Mouse (Mus musculus): ENCODE data around the gene Cacna1h.

DNA sequence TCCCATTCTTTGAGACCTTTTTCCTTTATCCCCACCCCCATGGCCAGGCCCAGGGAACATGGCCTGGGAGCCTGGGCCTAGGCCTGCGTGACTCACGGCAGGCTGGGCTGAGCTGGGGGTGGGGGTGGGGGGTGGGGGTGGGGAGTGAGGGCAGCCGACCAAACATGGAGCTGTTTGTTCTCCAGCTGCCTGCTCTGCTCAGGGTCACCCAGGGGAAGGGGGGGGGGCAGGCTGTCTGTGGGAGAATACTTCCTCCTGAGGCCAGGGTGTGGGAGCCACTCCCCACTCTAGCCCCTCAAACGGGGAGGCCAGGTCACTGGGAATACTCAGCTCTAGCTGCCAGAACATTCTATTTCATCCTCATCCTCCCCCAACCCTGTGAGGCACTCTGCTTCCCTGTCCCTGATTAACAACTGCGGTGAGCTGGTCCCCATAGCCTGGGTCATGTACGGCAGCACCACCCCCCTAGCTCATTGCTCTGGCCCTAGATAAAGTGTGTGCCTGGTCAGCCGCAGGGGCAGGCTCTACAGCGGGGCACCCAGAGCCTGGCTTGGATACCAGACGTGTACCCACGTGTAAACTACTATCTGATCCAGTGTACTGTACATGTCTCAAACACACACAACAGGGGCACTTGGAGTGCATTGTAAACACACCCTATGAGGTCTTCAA is 28.2 kb downstream of the Cacna1h start:
- TF ChIP-seq POLR2A (IDR thresholded peaks at IDR 0.05; ENCODE audit: borderline replicate concordance, control insufficient read depth, low read depth, low read length) (no peak), CTCF (IDR thresholded peaks at IDR 0.05; ENCODE audit: control insufficient read depth, insufficient read depth, low read length) (no peak)

All from bone marrow, adult 2 months (tissue).